Mouse (Mus musculus) mesoderm, embryonic 11.5 days (tissue): ENCODE data around the gene Zfp972.
"Not testable (repeated sequence)": the region's sequence is repeated elsewhere in the genome, so short reads cannot be mapped to it uniquely, and the experiment has no call there.

Experiments used
- DNase-seq: peaks from one replicate; pipeline ENCODE4 v3.0.0-alpha.2; 2012; ENCODE audit warnings: low read depth, low spot score

The Zfp972 gene

GRCm38 (mm10) chr2:177925563-177926103, at the start of gene Zfp972:
Gene Zfp972, minus strand, starts transcription at chr2:177925613.
- not testable (repeated sequence) for DNase-seq

GRCm38 (mm10) chr2:177974814-177975213, 49.4 kb upstream of the Zfp972 start:
- DNase-seq = not testable (repeated sequence)

- peak; percentile 8 for DNase-seq
These were observed 31.7 kb upstream of the Zfp972 start, which contains the start of gene Gm14326 for GRCm38 (mm10) chr2:177957145-177957544. Gene Gm14326, minus strand, starts transcription at chr2:177957297.

- peak; percentile 0 for DNase-seq
These were observed 31.3 kb upstream of the Zfp972 start for GRCm38 (mm10) chr2:177956734-177957133.

GRCm38 (mm10) chr2:177903276-177903675, 22.1 kb downstream of the Zfp972 start:
- not testable (repeated sequence) for DNase-seq

- not testable (repeated sequence) for DNase-seq
These were observed 27.2 kb downstream of the Zfp972 start for GRCm38 (mm10) chr2:177898171-177898570.

GRCm38 (mm10) chr2:177897046-177897578, 28.3 kb downstream of the Zfp972 start, which contains the start of gene Gm14327:
Gene Gm14327, plus strand, starts transcription at chr2:177897096.
- DNase-seq = not testable (repeated sequence)

- not testable (repeated sequence) for DNase-seq
These were observed 37.7 kb downstream of the Zfp972 start for GRCm38 (mm10) chr2:177887743-177888142.

- not testable (repeated sequence) for DNase-seq
These were observed 63.2 kb downstream of the Zfp972 start for GRCm38 (mm10) chr2:177862254-177862653.
